Mouse (Mus musculus): Measurements from ENCODE around the gene Mlycd. TPM values are rescaled to one million over a fixed set of nuclear protein-coding genes. Genes with fewer than 3 reads are reported as not detected.

The Mlycd gene
- polyA plus RNA-seq, 1 experiment, result 30.5 TPM

GRCm38 (mm10) chr8:119428766-119429327 lies 34.2 kb downstream of the Mlycd start:
- no peak for DNase-seq
- no peak overlapping the region for H3K27ac ChIP-seq (ENCODE audit: insufficient read depth, low read length)
- peaks cover 20% of the 10 kb centered on the region for H3K4me1 ChIP-seq (ENCODE audit: control insufficient read depth, insufficient read depth, low read length)
- no peak for TF ChIP-seq POLR2A (IDR thresholded peaks at IDR 0.05; ENCODE audit: borderline replicate concordance, insufficient read depth, low read length)
- no peak for TF ChIP-seq CTCF (IDR thresholded peaks at IDR 0.05; ENCODE audit: borderline replicate concordance, insufficient read depth, low read depth, low read length)
- no peak overlapping the region for H3K4me3 ChIP-seq (replicated peaks; ENCODE audit: insufficient read depth, low read depth, low read length)
- WGBS, result 79% methylated on average over 5 of the region's 5 CpGs
- no peaks in the 10 kb centered on the region for H3K27me3 ChIP-seq (ENCODE audit: control insufficient read depth, insufficient read depth, low read length)

DNA sequence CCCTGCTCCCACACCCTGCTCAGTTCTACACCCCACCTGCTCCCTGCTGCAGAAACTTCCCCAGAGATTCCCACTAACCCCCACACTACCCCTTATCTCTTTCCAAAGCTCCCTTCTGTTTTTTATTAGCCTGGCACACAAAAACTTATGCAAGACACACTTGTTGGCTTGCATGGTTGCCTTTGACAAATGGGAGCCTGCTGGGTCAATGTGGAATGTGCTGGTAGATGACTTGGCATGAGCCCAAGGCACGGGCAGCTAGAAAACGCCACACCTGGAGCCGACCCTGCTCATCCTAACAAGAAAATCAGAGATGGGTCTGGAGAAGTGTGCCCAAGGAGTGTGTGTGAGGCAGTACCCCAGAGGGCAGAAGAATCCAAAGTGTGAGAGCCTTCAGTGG lies 34.9 kb downstream of the Mlycd start:
- no peaks in the 10 kb centered on the region for H3K27me3 ChIP-seq (ENCODE audit: control insufficient read depth, insufficient read depth, low read length)
- DNase-seq, result no peak
- WGBS, result 51% methylated on average over 3 of the region's 3 CpGs
- no peak overlapping the region for H3K27ac ChIP-seq (ENCODE audit: insufficient read depth, low read length)
- peaks cover 19% of the 10 kb centered on the region for H3K4me1 ChIP-seq (ENCODE audit: control insufficient read depth, insufficient read depth, low read length)
- TF ChIP-seq CTCF (IDR thresholded peaks at IDR 0.05; ENCODE audit: borderline replicate concordance, insufficient read depth, low read depth, low read length), result no peak
- TF ChIP-seq POLR2A (IDR thresholded peaks at IDR 0.05; ENCODE audit: borderline replicate concordance, insufficient read depth, low read length), result no peak
- H3K4me3 ChIP-seq (replicated peaks; ENCODE audit: insufficient read depth, low read depth, low read length), result no peak overlapping the region

DNA sequence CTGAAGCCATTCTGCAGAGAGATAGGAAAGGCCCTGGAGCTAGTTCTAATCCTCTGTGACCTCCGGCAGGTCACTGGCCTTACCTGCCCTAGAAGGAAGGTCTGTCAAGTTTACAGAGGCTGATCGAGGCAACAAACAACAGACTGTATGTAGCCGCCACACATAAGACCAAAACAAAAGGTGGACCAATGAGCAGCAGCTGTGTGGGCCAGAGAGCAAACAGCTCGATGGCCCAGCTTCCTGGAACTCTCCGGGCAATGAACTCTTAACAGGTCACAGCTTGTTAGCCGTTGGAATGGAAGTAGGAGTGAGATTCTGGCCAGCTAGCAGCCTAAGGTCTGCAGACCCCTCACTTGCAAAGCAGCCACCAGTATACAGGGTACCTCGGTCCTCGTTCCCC lies 35.6 kb downstream of the Mlycd start:
- Histone ChIP-seq H3K4me1 (ENCODE audit: control insufficient read depth, insufficient read depth, low read length) (peaks cover 19% of the 10 kb centered on the region), H3K27ac (ENCODE audit: insufficient read depth, low read length) (no peak overlapping the region), H3K27me3 (ENCODE audit: control insufficient read depth, insufficient read depth, low read length) (no peaks in the 10 kb centered on the region), H3K4me3 (replicated peaks; ENCODE audit: insufficient read depth, low read depth, low read length) (no peak overlapping the region)
- 84% methylated on average over 8 of the region's 8 CpGs for WGBS
- TF ChIP-seq CTCF (IDR thresholded peaks at IDR 0.05; ENCODE audit: borderline replicate concordance, insufficient read depth, low read depth, low read length) (no peak), POLR2A (IDR thresholded peaks at IDR 0.05; ENCODE audit: borderline replicate concordance, insufficient read depth, low read length) (no peak)
- DNase-seq, result no peak

DNA sequence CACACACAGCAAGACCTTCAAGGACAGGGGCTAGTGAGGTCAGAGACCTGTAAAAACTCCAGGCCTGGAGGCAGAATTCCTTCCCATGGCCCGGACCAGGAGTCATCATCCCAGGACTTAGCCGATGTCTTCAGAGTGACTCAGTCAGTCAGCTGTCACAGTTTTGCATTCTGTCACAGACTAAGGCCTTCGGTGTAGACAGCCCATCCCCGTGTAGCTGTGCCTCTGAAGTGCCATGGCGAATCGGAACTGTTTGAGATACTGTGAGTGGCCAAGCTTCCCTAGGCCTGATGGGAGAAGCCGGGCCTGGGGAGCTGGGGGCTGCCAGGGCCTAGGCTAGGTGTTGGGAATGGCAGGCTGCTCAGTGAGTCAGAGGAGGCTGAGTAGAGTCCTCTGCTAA lies 36.0 kb downstream of the Mlycd start:
- WGBS, result 91% methylated on average over 7 of the region's 7 CpGs
- DNase-seq, result no peak
- no peak overlapping the region for H3K27ac ChIP-seq (ENCODE audit: insufficient read depth, low read length)
- no peak overlapping the region for H3K4me3 ChIP-seq (replicated peaks; ENCODE audit: insufficient read depth, low read depth, low read length)
- TF ChIP-seq POLR2A (IDR thresholded peaks at IDR 0.05; ENCODE audit: borderline replicate concordance, insufficient read depth, low read length) (no peak), CTCF (IDR thresholded peaks at IDR 0.05; ENCODE audit: borderline replicate concordance, insufficient read depth, low read depth, low read length) (no peak)
- no peaks in the 10 kb centered on the region for H3K27me3 ChIP-seq (ENCODE audit: control insufficient read depth, insufficient read depth, low read length)
- H3K4me1 ChIP-seq (ENCODE audit: control insufficient read depth, insufficient read depth, low read length), result peaks cover 19% of the 10 kb centered on the region

DNA sequence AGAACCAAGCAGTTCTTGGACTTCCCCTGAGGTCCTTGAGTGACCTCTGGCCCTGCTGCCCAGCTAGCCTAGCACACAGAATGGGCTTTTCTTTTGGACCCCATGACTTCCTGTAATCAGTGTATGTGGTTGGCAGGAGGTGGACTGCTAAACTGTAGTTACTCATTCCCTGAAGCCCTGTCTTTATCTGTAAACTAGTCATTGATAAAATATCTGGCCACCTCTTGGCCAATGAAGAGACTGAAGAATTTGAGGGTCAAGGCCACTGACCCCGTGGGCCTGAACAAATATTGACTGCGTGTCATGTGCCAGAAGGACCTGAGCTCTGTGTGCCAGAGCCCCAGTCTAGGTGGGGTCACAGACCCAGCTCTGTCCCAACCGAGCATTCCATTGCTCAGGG lies 37.7 kb downstream of the Mlycd start:
- TF ChIP-seq POLR2A (IDR thresholded peaks at IDR 0.05; ENCODE audit: borderline replicate concordance, insufficient read depth, low read length) (no peak), CTCF (IDR thresholded peaks at IDR 0.05; ENCODE audit: borderline replicate concordance, insufficient read depth, low read depth, low read length) (no peak)
- Histone ChIP-seq H3K4me1 (ENCODE audit: control insufficient read depth, insufficient read depth, low read length) (peaks cover 21% of the 10 kb centered on the region), H3K4me3 (replicated peaks; ENCODE audit: insufficient read depth, low read depth, low read length) (no peak overlapping the region), H3K27ac (ENCODE audit: insufficient read depth, low read length) (no peak overlapping the region), H3K27me3 (ENCODE audit: control insufficient read depth, insufficient read depth, low read length) (no peaks in the 10 kb centered on the region)
- DNase-seq, result no peak
- WGBS, result 79% methylated on average over 3 of the region's 3 CpGs

DNA sequence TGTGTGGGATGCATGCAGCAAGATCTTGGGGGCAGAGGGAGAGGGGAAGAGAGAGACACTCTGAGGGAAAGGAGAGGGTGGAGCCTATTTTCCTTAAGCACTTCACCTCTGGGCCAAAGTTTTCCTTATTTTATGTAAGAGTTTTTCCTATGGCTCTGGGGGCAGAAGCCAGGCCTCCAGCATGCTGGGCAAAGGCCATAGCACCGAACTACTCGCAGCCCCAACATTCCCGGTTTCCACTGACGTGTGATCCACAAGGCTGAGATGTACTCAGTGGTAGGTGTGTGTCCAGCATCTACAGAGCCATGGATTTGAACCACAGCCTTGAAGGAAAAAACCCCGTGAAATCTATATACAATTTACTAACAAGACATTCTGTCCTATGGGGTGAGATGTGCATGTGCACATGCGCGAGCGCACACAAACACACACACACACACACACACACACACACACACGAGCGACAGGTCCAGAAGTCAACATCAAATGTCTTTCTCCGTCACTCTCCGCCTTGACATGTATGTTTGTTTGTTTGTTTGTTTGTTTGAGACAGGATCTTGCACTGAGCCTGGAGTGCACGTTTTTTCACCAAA lies 39.0 kb downstream of the Mlycd start, which contains the start of gene Osgin1:
Gene Osgin1 (plus strand): TSS at position 543 of the 593 bp plus-strand sequence.
- no peak for DNase-seq
- Histone ChIP-seq H3K27ac (ENCODE audit: insufficient read depth, low read length) (no peak within 1 kb of the TSS), H3K4me3 (replicated peaks; ENCODE audit: insufficient read depth, low read depth, low read length) (no peak within 1 kb of the TSS), H3K4me1 (ENCODE audit: control insufficient read depth, insufficient read depth, low read length) (peaks cover 14% of the 10 kb centered on the region), H3K27me3 (ENCODE audit: control insufficient read depth, insufficient read depth, low read length) (no peaks in the 10 kb centered on the region)
- 93% methylated on average over 13 of the region's 13 CpGs for WGBS
- TF ChIP-seq POLR2A (IDR thresholded peaks at IDR 0.05; ENCODE audit: borderline replicate concordance, insufficient read depth, low read length) (no peak), CTCF (IDR thresholded peaks at IDR 0.05; ENCODE audit: borderline replicate concordance, insufficient read depth, low read depth, low read length) (no peak)

DNA sequence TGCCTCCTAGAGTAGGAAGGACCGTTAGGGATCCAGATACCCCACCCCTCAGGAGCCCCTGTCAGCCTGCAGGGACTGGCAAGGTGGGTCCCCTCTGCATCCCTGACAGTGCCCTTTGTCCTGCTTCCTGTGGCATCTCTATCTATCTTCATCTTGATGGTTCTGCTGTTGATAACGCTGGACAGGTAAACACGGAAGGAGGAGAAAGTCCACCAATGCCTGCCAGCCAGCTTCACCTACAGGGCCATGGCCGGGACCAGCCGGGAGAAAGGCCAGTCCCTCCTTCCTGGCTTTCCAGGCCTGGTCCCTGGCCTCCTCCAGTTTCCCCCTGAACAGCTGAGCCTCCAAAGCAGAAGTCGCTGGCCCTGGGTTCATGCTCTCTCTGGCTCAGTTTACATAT lies 39.9 kb downstream of the Mlycd start:
- TF ChIP-seq POLR2A (IDR thresholded peaks at IDR 0.05; ENCODE audit: borderline replicate concordance, insufficient read depth, low read length) (no peak), CTCF (IDR thresholded peaks at IDR 0.05; ENCODE audit: borderline replicate concordance, insufficient read depth, low read depth, low read length) (no peak)
- Histone ChIP-seq H3K4me3 (replicated peaks; ENCODE audit: insufficient read depth, low read depth, low read length) (no peak overlapping the region), H3K4me1 (ENCODE audit: control insufficient read depth, insufficient read depth, low read length) (peaks cover 7% of the 10 kb centered on the region), H3K27me3 (ENCODE audit: control insufficient read depth, insufficient read depth, low read length) (no peaks in the 10 kb centered on the region), H3K27ac (ENCODE audit: insufficient read depth, low read length) (no peak overlapping the region)
- 79% methylated on average over 6 of the region's 6 CpGs for WGBS
- no peak for DNase-seq

- WGBS, result 79% methylated on average over 7 of the region's 7 CpGs
- H3K4me3 ChIP-seq (replicated peaks; ENCODE audit: insufficient read depth, low read depth, low read length), result no peak overlapping the region
- no peak overlapping the region for H3K27ac ChIP-seq (ENCODE audit: insufficient read depth, low read length)
- H3K4me1 ChIP-seq (ENCODE audit: control insufficient read depth, insufficient read depth, low read length), result peaks cover 7% of the 10 kb centered on the region
- TF ChIP-seq CTCF (IDR thresholded peaks at IDR 0.05; ENCODE audit: borderline replicate concordance, insufficient read depth, low read depth, low read length), result no peak
- no peak for TF ChIP-seq POLR2A (IDR thresholded peaks at IDR 0.05; ENCODE audit: borderline replicate concordance, insufficient read depth, low read length)
- DNase-seq, result no peak
- no peaks in the 10 kb centered on the region for H3K27me3 ChIP-seq (ENCODE audit: control insufficient read depth, insufficient read depth, low read length)
Measured at GRCm38 (mm10) chr8:119435527-119435926, 40.8 kb downstream of the Mlycd start.

Data from cerebellum, adult 2 months (tissue).